Mouse (Mus musculus): ENCODE data around the gene Ptx4. TPM values are rescaled to one million over a fixed set of nuclear protein-coding genes. Genes with fewer than 3 reads are reported as not detected.

The Ptx4 gene
- polyA plus RNA-seq, 1 experiment from 2014 or later: not detected

GRCm38 (mm10) chr17:25133275-25133698 is 12.7 kb downstream of the Ptx4 start, which contains the start of gene Clcn7:
Clcn7 (plus strand) TSS chr17:25133391.
- Histone ChIP-seq H3K4me3 (ENCODE audit: inconsistent target) (peak within 1 kb of the TSS; percentile 85), H3K79me2 (ENCODE audit: inconsistent target) (peaks cover 50% of the 10 kb centered on the region), H3K36me3 (ENCODE audit: inconsistent target) (no peaks in the 10 kb centered on the region), H3K27ac (peak within 1 kb of the TSS; percentile 96)
- under 1% methylated on average over 39 of the region's 40 CpGs for WGBS (ENCODE audit: missing documents)

GRCm38 (mm10) chr17:25135622-25136021 is 15.1 kb downstream of the Ptx4 start:
- WGBS (ENCODE audit: missing documents): 98% methylated on average over 6 of the region's 6 CpGs
- H3K27ac ChIP-seq: peak overlapping the region; percentile 96
- H3K36me3 ChIP-seq (ENCODE audit: inconsistent target): no peaks in the 10 kb centered on the region; the same call in 1 of the 2 replicates
- peaks cover 73% of the 10 kb centered on the region for H3K79me2 ChIP-seq (ENCODE audit: inconsistent target)
- H3K4me3 ChIP-seq (ENCODE audit: inconsistent target): 0 out of 2 replicates have a peak overlapping the region, but pooled peaks have one; percentile 85

- peak overlapping the region; percentile 30 for H3K27ac ChIP-seq
- no peak overlapping the region for H3K4me3 ChIP-seq (ENCODE audit: inconsistent target)
- WGBS (ENCODE audit: missing documents): 14% methylated on average over 1 of the region's 1 CpGs
Measured at GRCm38 (mm10) chr17:25138803-25139202, 18.2 kb downstream of the Ptx4 start.

GRCm38 (mm10) chr17:25139960-25140359 is 19.4 kb downstream of the Ptx4 start:
- 68% methylated on average over 3 of the region's 4 CpGs for WGBS (ENCODE audit: missing documents)
- peak overlapping the region; percentile 7; the same call in 1 of the 2 replicates for H3K27ac ChIP-seq
- no peak overlapping the region for H3K4me3 ChIP-seq (ENCODE audit: inconsistent target)
- H3K79me2 ChIP-seq (ENCODE audit: inconsistent target): peaks cover 96% of the 10 kb centered on the region
- H3K36me3 ChIP-seq (ENCODE audit: inconsistent target): peaks cover 30% of the 10 kb centered on the region

More at GRCm38 (mm10) chr17:25138803-25139202, 18.2 kb downstream of the Ptx4 start:
- Histone ChIP-seq H3K79me2 (ENCODE audit: inconsistent target) (peaks cover 96% of the 10 kb centered on the region), H3K36me3 (ENCODE audit: inconsistent target) (peaks cover 19% of the 10 kb centered on the region)

GRCm38 (mm10) chr17:25162161-25162560 is 41.6 kb downstream of the Ptx4 start, which contains the start of gene Ccdc154:
Ccdc154 (plus strand) TSS chr17:25162461.
- Histone ChIP-seq H3K79me2 (ENCODE audit: inconsistent target) (no peaks in the 10 kb centered on the region), H3K4me3 (ENCODE audit: inconsistent target) (no peak within 1 kb of the TSS), H3K27ac (no peak within 1 kb of the TSS), H3K36me3 (ENCODE audit: inconsistent target) (peaks cover 45% of the 10 kb centered on the region)
- WGBS (ENCODE audit: missing documents): 100% methylated on average over 1 of the region's 1 CpGs

- Histone ChIP-seq H3K27ac (no peak overlapping the region), H3K79me2 (ENCODE audit: inconsistent target) (no peaks in the 10 kb centered on the region), H3K4me3 (ENCODE audit: inconsistent target) (no peak overlapping the region), H3K36me3 (ENCODE audit: inconsistent target) (peaks cover 33% of the 10 kb centered on the region)
- WGBS (ENCODE audit: missing documents): 82% methylated on average over 7 of the region's 7 CpGs
Measured at GRCm38 (mm10) chr17:25163387-25163786, 42.8 kb downstream of the Ptx4 start.

GRCm38 (mm10) chr17:25164770-25165169 is 44.2 kb downstream of the Ptx4 start:
- Histone ChIP-seq H3K36me3 (ENCODE audit: inconsistent target) (peaks cover 20% of the 10 kb centered on the region), H3K79me2 (ENCODE audit: inconsistent target) (no peaks in the 10 kb centered on the region), H3K27ac (no peak overlapping the region), H3K4me3 (ENCODE audit: inconsistent target) (no peak overlapping the region)
- 90% methylated on average over 3 of the region's 3 CpGs for WGBS (ENCODE audit: missing documents)

- 70% methylated on average over 6 of the region's 6 CpGs for WGBS (ENCODE audit: missing documents)
- no peak overlapping the region for H3K4me3 ChIP-seq (ENCODE audit: inconsistent target)
- H3K36me3 ChIP-seq (ENCODE audit: inconsistent target): peaks cover 7% of the 10 kb centered on the region; the same call in 1 of the 2 replicates
- H3K79me2 ChIP-seq (ENCODE audit: inconsistent target): no peaks in the 10 kb centered on the region
- H3K27ac ChIP-seq: no peak overlapping the region
Measured at GRCm38 (mm10) chr17:25165970-25166671, 45.6 kb downstream of the Ptx4 start.

- 100% methylated on average over 2 of the region's 2 CpGs for WGBS (ENCODE audit: missing documents)
- no peak overlapping the region for H3K4me3 ChIP-seq (ENCODE audit: inconsistent target)
- H3K36me3 ChIP-seq (ENCODE audit: inconsistent target): no peaks in the 10 kb centered on the region
- no peaks in the 10 kb centered on the region for H3K79me2 ChIP-seq (ENCODE audit: inconsistent target)
- no peak overlapping the region for H3K27ac ChIP-seq
Measured at GRCm38 (mm10) chr17:25169706-25170105, 49.1 kb downstream of the Ptx4 start.

GRCm38 (mm10) chr17:25172558-25172957 is 52.0 kb downstream of the Ptx4 start:
- Histone ChIP-seq H3K36me3 (ENCODE audit: inconsistent target) (no peaks in the 10 kb centered on the region), H3K4me3 (ENCODE audit: inconsistent target) (no peak overlapping the region), H3K79me2 (ENCODE audit: inconsistent target) (no peaks in the 10 kb centered on the region), H3K27ac (no peak overlapping the region)
- WGBS (ENCODE audit: missing documents): 100% methylated on average over 3 of the region's 3 CpGs

Other genes with a start within 250 kb of the Ptx4 start
- gene Nubp2, start 234.4 kb upstream of the Ptx4 start, polyA plus RNA-seq (2018): 22.4 to 61.4 TPM (median 44.7 TPM) in 3 replicates
- 17.0 to 23.2 TPM (median 18.9 TPM) in 3 replicates for gene Spsb3, start 234.1 kb upstream of the Ptx4 start, polyA plus RNA-seq (2018)
- 4.6 to 7.3 TPM (median 7.2 TPM) in 3 replicates for gene Eme2, start 225.7 kb upstream of the Ptx4 start, polyA plus RNA-seq (2018)
- 22.2 to 58.4 TPM (median 43.9 TPM) in 3 replicates for gene Mrps34, start 225.6 kb upstream of the Ptx4 start, polyA plus RNA-seq (2018)
- 8.8 to 36.2 TPM (median 19.0 TPM) in 3 replicates for gene Nme3, start 224.3 kb upstream of the Ptx4 start, polyA plus RNA-seq (2018)
- 14.8 to 33.6 TPM (median 23.5 TPM) in 3 replicates for gene Mapk8ip3, start 183.8 kb upstream of the Ptx4 start, polyA plus RNA-seq (2018)
- gene Jpt2, start 160.1 kb upstream of the Ptx4 start, polyA plus RNA-seq (2018): 22.2 to 58.8 TPM (median 31.5 TPM) in 3 replicates
- gene Cramp1l, start 105.0 kb upstream of the Ptx4 start, polyA plus RNA-seq (2018): 6.7 to 8.9 TPM (median 7.8 TPM) in 3 replicates
- gene Ift140, start 104.7 kb upstream of the Ptx4 start, polyA plus RNA-seq (2018): 5.9 to 8.6 TPM (median 6.8 TPM) in 3 replicates
- not detected in 3 replicates for gene Tmem204, start 37.2 kb upstream of the Ptx4 start, polyA plus RNA-seq (2018)
- gene Telo2, start 4.8 kb upstream of the Ptx4 start, polyA plus RNA-seq (2018): 3.5 to 12.8 TPM (median 7.7 TPM) in 3 replicates
- 98.1 to 170 TPM (median 98.2 TPM) in 3 replicates for gene Clcn7, start 12.6 kb downstream of the Ptx4 start, polyA plus RNA-seq (2018)
- gene Ccdc154, start 41.7 kb downstream of the Ptx4 start, polyA plus RNA-seq (2018): not detected in 3 replicates
- not detected in 3 replicates for gene Gm38655, start 54.7 kb downstream of the Ptx4 start, polyA plus RNA-seq (2018)
- gene BC003965, start 63.8 kb downstream of the Ptx4 start, polyA plus RNA-seq (2018): 3.5 to 10.5 TPM (median 6.5 TPM) in 3 replicates
- 2.4 to 4.9 TPM (median 3.0 TPM) in 3 replicates for gene Unkl, start 67.6 kb downstream of the Ptx4 start, polyA plus RNA-seq (2018)
- 31.8 to 33.6 TPM (median 33.3 TPM) in 3 replicates for gene Gnptg, start 119.4 kb downstream of the Ptx4 start, polyA plus RNA-seq (2018)
- 9.3 to 15.0 TPM (median 12.1 TPM) in 3 replicates for gene Tsr3, start 119.4 kb downstream of the Ptx4 start, polyA plus RNA-seq (2018)
- gene Baiap3, start 135.6 kb downstream of the Ptx4 start, polyA plus RNA-seq (2018): not detected in 3 replicates
- 267 to 362 TPM (median 356 TPM) in 3 replicates for gene Ube2i, start 153.9 kb downstream of the Ptx4 start, polyA plus RNA-seq (2018)
- gene Prss34, start 177.6 kb downstream of the Ptx4 start, polyA plus RNA-seq (2018): 0.36 to 0.90 TPM in 2 of 3 replicates, not detected in the other
- gene Prss28, start 187.9 kb downstream of the Ptx4 start, polyA plus RNA-seq (2018): not detected in 3 replicates
- gene Prss29, start 197.9 kb downstream of the Ptx4 start, polyA plus RNA-seq (2018): not detected in 3 replicates
- gene Tpsab1, start 224.8 kb downstream of the Ptx4 start, polyA plus RNA-seq (2018): not detected in 3 replicates
- gene Tpsb2, start 245.5 kb downstream of the Ptx4 start, polyA plus RNA-seq (2018): not detected in 3 replicates
- not detected in 3 replicates for gene Tpsg1, start 248.5 kb downstream of the Ptx4 start, polyA plus RNA-seq (2018)